Mouse (Mus musculus) layer of hippocampus, postnatal 10 days (tissue): ENCODE results near the gene Aip. TPM values are rescaled to one million over a fixed set of nuclear protein-coding genes. Genes with fewer than 3 reads are reported as not detected.
"Not testable (repeated sequence)": the region's sequence is repeated elsewhere in the genome, so short reads cannot be mapped to it uniquely, and the experiment has no call there.

Source experiments
- DNase-seq, 2 experiments: peaks; one replicate each; pipeline ENCODE4 v3.0.0; 2021; ENCODE audit warnings: low spot score in 2 of 2
- total RNA-seq, 2 experiments: library from RNA; stranded (reverse); gene quantifications; 2 replicates each; pipeline ENCODE4 v1.2.3; 2021

Gene Aip
- total RNA-seq, 2 experiments from 2014 or later, result 74.6 to 76.5 TPM

- DNase-seq, result not testable (repeated sequence)
Measured at GRCm38 (mm10) chr19:4068242-4068641, 57.4 kb downstream of the Aip start.

GRCm38 (mm10) chr19:4066877-4067276 lies 58.8 kb downstream of the Aip start:
- no peak for DNase-seq

DNA sequence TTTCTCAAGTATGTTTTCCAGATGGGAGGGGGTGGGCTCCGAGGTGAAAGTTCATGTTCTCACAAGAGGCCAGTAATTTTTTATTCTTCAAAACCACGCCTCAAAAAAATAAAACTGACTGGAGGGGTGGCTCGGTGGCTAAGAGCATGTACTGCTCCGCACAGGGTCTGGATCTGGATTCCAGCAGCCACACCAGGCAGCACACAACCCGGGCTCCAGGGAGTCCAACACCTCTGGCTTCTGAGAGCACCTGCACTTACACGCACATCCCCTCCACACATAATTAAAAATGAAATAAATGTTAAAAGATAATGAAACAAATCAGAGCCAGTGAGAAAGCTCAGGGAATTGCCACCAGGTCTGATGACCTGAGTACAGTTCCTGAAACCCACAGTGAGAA lies 59.4 kb downstream of the Aip start:
- DNase-seq, result no peak

DNA sequence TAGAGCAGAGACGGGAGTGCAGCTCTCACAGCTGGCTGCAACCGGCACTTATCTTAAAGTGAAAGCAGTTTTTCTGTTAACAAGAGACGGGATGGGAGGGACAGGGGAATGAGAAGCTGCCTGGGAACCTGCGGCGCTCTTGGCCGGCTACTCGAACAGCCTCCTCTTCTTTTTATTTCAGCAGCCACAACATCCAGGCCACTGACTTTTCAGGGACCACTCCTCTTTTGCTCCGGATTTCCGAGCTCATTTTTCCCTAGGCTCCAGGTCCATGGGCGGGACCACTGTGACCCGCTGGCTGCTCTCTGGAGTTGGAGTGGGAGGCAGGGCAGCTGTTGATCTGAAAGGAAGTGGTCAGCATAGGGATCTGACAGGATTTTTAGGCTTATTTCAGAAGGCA lies 61.2 kb downstream of the Aip start:
- not testable (repeated sequence) for DNase-seq

Other genes starting within 250 kb of the Aip start
- 10 to 100 TPM; 19.1 to 26.0 TPM for gene Tcirg1, start 218.7 kb downstream of the Aip start, total RNA-seq
- 100 to 1,000 TPM; 134 to 139 TPM for gene Ndufs8, start 213.1 kb downstream of the Aip start, total RNA-seq
- 1 to 10 TPM; 1.3 to 1.7 TPM for gene Aldh3b1, start 196.1 kb downstream of the Aip start, total RNA-seq
- 10 to 100 TPM; 13.9 to 20.7 TPM for gene Unc93b1, start 190.7 kb downstream of the Aip start, total RNA-seq
- gene Aldh3b3, start 167.2 kb downstream of the Aip start, total RNA-seq, result not detected
- 1 to 10 TPM; 1.3 to 1.4 TPM for gene Aldh3b2, start 153.5 kb downstream of the Aip start, total RNA-seq
- gene Acy3, start 139.3 kb downstream of the Aip start, total RNA-seq, result 1 to 10 TPM; 1.9 to 2.2 TPM
- gene Tbx10, start 133.1 kb downstream of the Aip start, total RNA-seq, result not detected
- gene Nudt8, start 125.3 kb downstream of the Aip start, total RNA-seq, result 1 to 10 TPM; 9.0 to 9.4 TPM
- 1 to 10 TPM; 1.7 TPM for gene Gm49405, start 125.2 kb downstream of the Aip start, total RNA-seq
- gene Doc2g, start 122.5 kb downstream of the Aip start, total RNA-seq, result 1 to 10 TPM; 2.9 to 3.3 TPM
- gene Ndufv1, start 113.1 kb downstream of the Aip start, total RNA-seq, result 100 to 1,000 TPM; 197 to 207 TPM
- 100 to 1,000 TPM; 263 to 285 TPM for gene Gstp1, start 87.9 kb downstream of the Aip start, total RNA-seq
- 10 to 100 TPM; 18.5 to 23.6 TPM for gene Gstp2, start 79.8 kb downstream of the Aip start, total RNA-seq
- gene Gstp3, start 66.3 kb downstream of the Aip start, total RNA-seq, result not detected
- not detected for gene Cabp2, start 44.3 kb downstream of the Aip start, total RNA-seq
- 10 to 100 TPM; 21.5 to 23.6 TPM for gene Cdk2ap2, start 28.7 kb downstream of the Aip start, total RNA-seq
- gene Pitpnm1, start 25.9 kb downstream of the Aip start, total RNA-seq, result 100 to 1,000 TPM; 178 to 201 TPM
- gene Gpr152, start 13.9 kb upstream of the Aip start, total RNA-seq, result not detected
- under 1 TPM in 1 of 2 experiments, not detected in 1; 0.30 TPM for gene Cabp4, start 18.2 kb upstream of the Aip start, total RNA-seq
- 10 to 100 TPM; 82.0 to 88.5 TPM for gene Coro1b, start 22.8 kb upstream of the Aip start, total RNA-seq
- gene Ptprcap, start 27.7 kb upstream of the Aip start, total RNA-seq, result 1 to 10 TPM; 1.3 to 2.5 TPM
- gene Rps6kb2, start 37.5 kb upstream of the Aip start, total RNA-seq, result 10 to 100 TPM; 31.6 to 39.9 TPM
- 1 to 10 TPM; 3.0 to 3.6 TPM for gene Carns1, start 49.6 kb upstream of the Aip start, total RNA-seq
- 1 to 10 TPM; 1.6 to 2.1 TPM for gene Tbc1d10c, start 65.4 kb upstream of the Aip start, total RNA-seq
- gene Ppp1ca, start 66.2 kb upstream of the Aip start, total RNA-seq, result 100 to 1,000 TPM; 295 to 307 TPM
- gene Rad9a, start 75.8 kb upstream of the Aip start, total RNA-seq, result 1 to 10 TPM; 8.0 to 8.9 TPM
- under 1 TPM; 0.36 to 0.75 TPM for gene Clcf1, start 88.4 kb upstream of the Aip start, total RNA-seq
- not detected for gene AC109138.7, start 88.5 kb upstream of the Aip start, total RNA-seq
- 10 to 100 TPM; 14.4 to 15.8 TPM for gene Pold4, start 106.0 kb upstream of the Aip start, total RNA-seq
- 10 to 100 TPM; 49.0 to 66.1 TPM for gene Ssh3, start 143.3 kb upstream of the Aip start, total RNA-seq
- 10 to 100 TPM; 76.3 to 89.4 TPM for gene Ankrd13d, start 157.3 kb upstream of the Aip start, total RNA-seq
- gene Grk2, start 180.4 kb upstream of the Aip start, total RNA-seq, result 100 to 1,000 TPM; 141 to 147 TPM